Mouse (Mus musculus) embryo, embryonic 10 days (tissue): ENCODE data around the gene Spdye4c.

ENCODE experiments used
- DNase-seq: peaks from one replicate; pipeline ENCODE4 v3.0.0-alpha.2; 2015; ENCODE audit warnings: low spot score

Spdye4c gene

DNA sequence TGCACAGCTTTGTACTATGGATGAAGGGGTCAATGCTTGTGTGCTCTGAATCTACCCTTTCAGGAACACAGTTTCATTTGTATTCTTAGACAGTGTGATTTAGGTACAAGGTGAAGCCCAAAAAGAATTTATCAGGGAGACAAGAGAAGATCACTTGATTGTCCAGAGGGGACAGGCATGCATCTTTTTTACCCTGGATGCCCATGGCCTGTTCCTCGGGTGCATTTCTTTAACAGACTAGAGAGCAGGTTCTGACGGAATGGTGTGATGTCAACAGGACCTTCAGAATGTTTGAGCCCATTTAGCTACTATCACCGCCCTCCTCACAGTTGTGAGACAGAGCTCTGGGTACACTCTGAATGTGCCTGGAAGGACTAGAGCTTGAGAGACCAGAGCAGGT, at the start of gene Spdye4c:
TSS of gene Spdye4c (plus strand) at position 301 of the 400 bp plus-strand sequence.
- no peak for DNase-seq

DNA sequence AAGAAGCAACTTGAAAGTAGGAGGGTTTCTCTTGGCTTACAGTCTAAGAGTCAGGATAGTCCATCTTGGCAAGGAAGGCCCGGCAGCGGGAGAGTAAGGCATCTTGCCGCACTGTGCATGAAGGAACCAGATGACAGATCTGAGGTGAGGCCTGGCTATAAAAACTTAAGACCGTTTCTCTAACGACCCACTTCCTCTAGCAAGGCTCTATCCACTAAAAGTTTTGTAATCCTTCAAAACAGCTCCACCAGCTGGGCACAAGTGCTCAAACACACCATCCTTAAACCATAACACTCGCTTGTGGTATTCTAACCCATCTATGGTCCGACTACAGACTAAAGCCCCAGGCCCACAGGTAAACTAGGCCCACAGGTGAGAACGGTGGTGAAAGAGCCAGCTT, 47.5 kb upstream of the Spdye4c start:
- DNase-seq, result no peak

DNA sequence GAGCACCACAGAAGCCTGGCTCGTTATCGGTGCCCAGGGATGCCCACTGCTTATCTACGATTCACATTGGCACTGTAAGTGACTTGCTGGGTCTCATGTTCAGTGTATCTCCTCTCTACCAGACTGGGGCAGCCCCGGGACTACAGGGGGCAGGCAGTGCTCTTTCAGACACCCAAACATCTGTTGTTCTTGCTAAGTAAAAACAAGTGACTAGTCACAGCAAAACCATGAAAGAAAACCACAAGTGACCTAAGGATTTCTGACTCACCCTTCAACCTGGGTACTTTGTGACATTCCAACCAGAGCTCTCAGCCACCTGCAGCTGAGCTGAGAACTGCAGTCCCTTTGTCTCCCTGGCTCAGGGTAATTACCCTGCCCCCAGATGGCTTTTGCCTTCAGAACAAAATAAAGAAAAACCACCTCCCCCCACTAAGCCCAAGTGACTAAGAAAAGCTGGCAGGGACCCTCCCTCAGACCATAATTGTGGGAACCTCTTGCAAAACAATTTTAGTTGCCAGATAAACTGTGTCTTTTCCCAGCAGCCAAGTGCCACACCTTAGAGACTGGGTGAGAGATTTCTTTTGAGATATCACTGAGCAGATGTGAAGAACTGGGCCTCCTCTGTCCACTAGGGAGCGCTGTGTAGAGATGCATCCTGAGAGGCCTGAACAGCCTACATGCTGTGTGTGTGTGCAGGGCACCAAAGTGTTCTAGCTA, 46.4 kb upstream of the Spdye4c start:
- peak; percentile 86 for DNase-seq

DNA sequence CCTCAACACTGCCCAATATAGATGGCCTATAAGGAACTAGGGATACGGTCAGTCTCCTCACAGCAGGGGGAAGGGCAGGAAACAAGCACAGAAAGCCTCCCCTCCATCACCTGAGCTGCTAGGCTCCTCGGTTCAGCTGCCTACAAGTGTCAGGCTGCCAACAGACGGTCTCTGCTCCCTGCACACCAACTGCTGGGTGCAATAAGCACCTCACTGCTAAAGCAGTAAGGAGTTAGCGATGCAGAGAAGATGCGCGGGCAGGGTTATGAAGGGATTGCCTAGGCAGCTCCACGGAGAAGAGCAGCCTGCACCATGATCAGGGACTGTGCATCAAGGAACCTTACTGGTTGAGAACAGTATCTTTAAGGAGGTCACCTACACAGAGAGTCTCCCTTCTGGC, 45.6 kb upstream of the Spdye4c start:
- DNase-seq, result no peak

DNA sequence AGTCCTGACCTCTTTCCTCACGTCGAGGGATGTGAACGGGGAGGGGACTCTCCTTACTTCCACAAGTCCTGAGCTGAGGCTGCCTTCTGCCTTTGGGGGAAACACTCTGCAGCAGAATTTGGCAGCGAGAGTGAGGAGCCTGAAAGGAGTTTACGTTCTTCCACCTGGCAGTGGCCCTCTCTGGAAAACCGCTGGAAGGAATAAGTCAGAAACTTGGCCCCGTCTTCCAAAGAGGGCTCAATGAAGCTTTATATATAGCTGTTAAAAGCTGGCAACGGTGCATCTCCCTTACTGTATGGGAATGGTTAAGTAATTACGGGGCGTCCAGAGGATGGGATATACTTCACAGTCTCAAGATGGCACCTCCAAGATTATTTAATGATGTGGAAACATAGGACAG, 43.9 kb upstream of the Spdye4c start:
- no peak for DNase-seq

DNA sequence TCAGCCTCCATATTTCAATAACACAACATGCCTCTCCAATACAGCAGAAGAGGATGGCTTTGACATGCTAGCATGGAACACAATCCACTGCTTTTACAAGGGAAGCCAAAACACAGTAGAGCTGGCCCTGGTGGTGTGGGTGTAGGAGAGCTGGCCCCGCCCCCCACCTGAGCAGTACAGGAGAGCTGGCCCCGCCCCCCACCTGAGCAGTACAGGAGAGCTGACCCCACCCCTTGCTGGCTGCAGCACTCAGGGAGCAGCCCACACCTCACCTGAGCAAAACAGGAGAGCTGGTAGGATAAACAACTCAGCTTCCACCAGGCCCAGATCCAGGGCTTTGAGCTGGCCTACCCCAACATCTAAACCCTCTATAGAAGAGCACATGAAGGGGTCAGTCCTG, 42.7 kb upstream of the Spdye4c start:
- no peak for DNase-seq

DNA sequence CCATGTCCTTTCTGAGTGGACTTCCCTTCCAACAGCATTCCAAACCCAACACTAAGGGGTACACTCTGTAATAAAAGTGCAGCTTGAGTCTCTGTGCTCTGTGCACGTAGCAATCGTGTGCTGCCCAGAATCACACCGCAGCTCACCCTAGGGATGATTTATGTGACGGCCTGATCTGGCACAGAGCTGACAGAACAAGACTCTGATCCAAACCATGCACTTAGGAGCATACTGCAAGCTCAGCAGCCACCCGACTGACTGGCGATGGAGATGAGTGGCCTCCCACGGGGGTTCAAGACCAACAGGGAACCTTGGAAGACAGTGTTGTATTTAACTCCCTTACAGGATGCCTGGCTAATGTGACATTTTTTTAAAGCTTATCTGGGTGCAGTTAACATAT, 41.4 kb upstream of the Spdye4c start:
- peak; percentile 45 for DNase-seq

DNA sequence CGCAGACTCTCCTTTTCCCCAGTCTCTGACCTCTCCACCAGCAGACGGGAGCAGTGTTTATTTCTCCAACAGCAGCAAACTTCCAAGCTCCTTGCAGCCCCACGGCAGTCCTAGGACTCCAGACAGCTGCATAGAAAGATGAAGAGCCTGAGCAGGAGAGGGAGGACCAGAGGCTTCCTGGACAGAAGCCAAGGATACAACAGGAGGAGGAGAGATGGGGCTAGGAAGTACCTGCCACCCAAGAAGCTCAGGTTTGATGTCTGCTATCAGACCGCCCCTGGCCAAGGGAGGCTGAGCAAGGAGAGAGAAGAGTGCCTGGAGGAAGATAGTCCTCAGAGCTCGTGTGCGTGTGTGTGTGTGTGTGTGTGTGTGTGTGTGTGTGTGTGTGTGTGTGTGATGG, 41.0 kb upstream of the Spdye4c start:
- no peak for DNase-seq

DNA sequence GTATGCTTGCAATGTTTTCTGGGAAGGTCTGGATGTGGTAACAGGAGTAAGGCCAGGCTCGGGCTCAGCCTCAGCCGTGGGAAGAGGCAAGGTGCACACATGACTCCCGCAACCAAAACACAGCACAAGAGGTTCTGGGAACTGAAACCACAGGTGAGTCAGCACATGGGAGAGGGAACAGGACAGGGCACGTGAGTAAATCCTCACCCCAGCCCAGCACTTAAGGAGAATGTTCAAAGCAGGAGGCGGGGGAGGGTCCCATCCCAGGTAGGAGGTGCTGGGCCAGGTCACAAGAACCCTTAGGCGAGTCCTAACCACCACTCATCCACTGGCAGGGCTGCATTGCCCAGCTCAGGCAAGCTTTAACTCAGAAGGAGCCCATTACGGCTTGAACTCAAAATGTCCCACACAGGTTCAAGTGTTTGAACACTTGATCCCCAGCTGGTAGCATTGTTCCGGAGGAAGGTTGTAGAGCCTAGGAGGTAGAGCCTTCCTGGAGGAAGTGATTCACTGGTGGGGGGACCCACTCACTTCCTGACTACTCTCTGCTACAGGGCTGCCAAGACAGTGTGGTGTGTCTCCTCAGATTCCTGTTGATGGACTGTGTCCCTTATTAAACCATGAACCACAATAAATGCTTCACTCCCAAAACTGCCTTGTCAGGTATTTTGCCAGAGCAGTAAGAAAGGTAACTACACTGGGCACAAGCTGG, 38.8 kb upstream of the Spdye4c start:
- DNase-seq, result no peak

DNA sequence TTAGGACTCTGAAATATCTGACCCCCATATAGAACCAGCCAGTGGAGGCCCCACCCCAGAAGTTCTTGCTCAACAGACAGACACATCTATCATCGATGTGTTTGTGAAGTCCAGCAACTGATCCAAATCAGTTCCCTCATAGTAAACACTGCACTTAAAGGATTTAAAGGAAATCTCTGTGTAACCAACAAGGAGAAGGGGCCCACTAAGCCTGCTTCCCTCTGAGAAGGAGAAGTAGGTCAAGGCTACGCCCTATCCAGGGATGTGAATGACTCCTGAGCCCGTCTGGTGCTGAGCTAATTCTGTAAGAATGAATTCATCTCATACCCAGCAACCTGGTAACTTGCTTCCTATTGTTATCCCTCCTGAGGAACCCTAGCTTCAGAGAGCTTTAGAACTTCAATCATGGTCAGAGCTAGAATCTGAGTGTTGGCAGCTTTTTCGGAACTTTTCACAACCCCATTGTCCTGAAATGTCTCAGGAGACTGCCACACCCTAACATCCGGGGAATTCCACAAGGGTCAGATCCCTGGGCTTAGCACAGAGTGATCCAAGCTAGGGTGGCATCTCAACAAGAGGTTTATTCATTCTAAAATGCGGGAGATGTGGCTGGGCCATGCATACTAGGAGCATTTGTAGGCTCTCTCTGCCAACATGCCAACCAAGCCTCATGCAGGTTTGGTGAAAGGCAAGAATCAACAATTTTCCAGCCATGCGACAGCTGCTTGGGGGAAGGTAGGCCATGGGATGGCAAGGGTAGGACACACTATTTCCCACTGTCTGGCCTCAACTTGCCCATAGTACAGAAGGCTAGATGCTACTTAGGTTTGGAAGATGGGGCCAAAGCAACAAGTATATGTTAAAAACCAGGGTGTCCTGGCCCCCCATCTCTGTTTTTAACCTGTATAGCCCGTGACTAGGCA, 38.0 kb upstream of the Spdye4c start:
- no peak for DNase-seq

DNA sequence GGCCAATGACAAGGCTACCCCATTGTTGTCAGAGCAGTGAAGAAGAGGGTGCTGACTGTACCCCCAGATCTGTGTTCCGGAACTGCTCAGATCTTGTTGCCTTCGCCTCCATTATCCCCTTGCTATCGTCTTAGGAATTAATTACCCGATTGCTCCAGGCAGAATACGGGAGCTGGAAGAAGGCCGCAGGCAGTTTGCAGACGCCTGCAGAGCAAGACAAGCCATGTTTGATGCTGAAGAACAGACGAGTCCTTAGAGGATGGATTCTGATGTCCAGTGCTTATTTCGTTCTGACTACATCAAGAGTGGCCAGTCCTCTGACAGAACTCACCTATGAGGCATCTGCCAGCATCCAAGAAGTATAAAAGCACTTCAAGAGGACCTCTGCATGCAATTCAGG, 35.9 kb upstream of the Spdye4c start:
- no peak for DNase-seq

DNA sequence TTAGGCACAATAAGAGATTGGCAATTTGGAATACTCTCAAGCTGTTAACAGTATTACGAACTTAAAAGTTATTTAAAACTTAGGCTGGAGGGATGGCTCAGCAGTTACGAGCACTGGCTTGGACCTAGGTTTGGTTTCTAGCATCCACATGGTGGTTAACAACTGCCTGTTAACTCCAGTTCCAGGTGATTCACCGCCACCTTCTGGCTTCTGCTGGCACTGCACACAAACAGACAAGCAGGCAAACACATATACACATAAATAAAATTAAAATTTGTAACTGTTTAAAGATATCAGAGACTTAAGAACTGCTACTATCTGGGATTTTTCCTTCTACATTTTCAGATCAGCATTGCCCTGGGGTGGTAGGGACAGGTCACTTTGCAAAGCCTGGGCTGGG, 26.8 kb upstream of the Spdye4c start:
- DNase-seq, result no peak

DNA sequence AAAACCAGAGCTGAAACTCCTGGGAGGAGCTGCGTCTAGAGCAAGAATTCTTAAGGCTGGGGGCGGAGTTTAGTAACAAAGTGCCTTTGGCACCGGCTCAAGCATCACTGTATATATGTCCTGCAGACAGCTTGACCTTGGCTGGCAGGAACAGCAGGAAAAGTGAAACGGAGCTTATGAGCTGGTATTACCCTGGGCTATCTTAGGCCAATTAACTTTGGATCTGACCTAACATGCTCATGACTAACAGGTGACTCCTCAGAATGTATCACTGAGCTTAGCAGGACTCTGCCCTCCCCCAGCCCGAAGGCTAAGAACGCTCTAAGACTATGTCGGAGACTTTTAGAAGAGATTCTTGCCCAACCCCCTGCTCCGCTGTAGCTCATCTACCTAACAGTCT, 25.1 kb upstream of the Spdye4c start:
- DNase-seq, result peak; percentile 36

DNA sequence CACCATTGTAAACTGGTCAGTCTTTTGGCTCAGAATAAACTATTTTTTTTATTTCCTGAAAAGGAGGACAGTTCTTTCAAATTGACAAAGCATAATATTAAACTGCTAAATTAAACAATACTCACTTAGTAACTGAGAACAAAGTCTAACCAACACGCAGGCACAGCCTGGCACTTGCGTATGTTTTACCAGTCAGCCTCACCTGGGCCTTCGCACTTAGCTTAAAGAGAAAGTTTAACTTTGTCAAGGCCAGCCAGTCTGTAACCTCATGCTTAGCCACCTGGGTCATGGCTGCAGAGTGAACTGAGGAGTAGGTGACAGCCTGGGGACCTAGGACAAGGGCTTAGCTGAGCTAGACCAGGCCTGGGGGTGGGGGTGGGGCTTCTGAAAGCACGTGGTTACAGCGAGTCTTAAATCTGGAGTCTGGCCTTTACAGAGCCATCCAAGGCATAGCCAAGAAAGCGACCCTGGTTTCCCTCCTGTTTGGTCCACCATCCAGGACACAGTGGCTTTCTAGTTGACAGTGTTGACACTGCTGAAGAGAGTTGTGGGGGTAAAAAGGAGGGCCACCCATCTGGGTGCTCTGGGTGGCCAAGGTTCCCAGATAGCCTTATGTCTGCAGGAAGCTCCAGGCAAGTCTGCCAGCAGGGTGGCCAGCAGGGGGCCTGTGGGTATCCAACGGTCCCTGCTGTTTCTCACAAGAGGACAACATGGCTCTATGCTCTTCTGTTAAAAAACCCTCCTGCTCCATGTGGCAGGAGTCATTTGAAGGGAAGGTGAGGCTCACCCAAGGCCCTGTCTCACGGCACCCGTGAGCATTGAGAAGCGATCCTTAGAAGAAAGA, 24.5 kb upstream of the Spdye4c start:
- peak; percentile 15 for DNase-seq

DNA sequence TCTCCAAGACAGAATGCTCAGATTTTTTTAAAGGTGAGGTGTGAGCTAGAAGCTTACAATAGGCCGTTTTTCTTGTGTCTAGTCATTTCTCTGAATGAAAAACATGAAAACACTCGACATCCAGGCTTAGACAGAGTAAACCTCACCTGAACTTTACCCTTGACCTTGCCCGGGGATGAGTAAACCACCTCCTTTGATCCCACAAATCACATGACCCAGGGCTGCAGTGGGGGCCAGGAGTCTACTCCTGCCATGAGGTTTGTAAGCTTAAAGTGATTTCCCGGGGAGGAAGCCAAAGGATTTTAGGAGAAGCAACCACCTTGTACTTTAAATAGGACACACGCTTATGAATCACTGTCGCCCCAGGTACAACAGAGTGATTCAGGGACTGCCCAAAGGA, 23.0 kb upstream of the Spdye4c start:
- DNase-seq, result no peak

DNA sequence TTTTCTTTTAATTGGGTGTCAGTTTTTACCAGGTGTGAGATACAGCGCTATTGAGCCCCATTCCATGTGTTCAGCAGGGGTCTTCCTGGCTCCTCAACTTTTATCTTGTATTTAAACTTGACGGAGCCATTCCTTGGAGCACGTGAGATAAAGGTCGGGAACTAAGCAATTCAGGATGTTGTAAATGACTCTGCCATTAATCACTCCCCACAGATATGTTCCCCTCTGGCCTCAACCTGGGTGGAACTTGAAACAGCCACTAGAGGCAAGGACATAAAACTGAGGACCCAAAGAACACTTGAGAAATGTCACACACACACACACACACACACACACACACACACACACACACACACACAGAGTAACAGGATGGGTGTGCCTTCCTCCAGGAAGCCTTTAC, 22.5 kb upstream of the Spdye4c start:
- no peak for DNase-seq

DNA sequence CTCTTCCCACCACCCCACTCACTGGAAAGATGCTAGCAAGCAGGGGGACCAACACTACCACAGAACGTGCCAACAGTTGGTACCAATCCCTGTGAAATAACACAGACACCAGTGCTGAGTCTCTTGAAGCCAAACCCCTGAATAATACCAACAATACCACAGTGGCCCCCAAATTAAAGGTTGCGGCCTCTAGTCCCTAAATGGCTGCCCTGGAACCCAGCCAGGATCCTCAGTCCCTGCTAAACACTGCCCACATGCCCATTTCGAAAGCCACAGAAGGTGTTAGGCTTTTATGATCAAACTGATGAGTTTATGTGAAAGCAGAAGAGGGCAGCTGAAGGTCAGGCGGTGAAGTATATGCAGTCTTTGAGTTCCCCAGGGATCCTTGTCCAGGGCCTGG, 20.0 kb upstream of the Spdye4c start:
- DNase-seq, result no peak

DNA sequence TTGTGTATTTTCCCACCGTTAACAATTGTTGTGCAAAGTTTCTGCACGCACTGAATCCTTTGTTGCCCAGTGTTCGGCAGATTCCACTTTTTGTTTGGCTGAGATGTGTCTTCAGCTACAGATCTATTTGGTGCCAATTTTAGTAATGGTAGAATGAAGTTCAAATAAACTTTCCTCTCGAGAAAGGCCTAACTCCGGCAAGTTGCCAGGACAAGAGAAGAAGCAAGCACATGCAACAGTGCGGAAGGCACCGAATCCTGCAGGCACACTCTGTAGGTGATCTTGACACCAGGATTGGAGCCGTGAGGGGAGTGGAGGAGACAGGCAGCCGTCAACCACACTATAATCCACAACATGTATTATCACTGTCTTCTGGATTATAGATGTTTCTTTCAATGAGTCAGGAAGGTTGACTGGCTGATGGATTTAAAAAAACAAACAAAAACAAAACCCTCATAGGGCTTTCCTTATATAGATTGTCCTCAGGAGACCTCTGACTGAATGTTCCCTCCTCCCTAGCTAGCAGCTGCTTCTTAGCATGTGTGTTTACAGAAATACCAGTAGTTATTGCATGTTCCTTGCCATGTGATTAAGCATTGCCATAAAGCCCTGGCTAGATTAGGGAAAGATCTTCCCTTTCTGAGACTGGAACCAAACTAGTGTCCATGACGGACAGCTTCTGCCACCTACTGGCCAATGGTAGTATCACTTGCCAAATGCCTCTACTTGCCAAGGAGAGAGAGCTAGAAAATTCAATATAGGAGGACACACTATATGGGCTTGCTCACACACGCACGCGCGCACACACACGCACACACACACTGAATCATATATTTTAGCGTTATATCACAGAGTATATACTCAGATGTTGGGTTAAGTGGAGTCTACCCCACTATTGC, 18.0 kb upstream of the Spdye4c start:
- peak; percentile 94 for DNase-seq

DNA sequence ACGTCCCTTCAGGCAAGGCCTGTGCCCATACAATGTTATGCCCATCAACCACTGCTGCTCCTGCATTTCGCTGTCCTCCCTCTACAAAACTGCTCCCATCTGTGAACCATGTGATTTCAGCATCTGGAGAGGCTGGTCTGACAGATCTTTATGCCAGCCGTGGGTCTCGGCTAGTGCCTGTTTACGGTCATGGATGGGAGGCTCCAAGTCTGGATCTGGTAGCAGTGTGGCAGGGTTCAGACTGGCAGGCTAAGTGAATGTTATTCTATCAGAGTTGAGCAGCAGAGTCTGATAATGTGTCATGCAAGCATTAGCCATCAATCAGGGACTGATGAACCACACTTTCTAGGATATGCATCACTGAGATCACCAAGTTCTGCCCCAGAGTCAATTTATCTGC, 8.1 kb upstream of the Spdye4c start:
- peak; percentile 11 for DNase-seq

DNA sequence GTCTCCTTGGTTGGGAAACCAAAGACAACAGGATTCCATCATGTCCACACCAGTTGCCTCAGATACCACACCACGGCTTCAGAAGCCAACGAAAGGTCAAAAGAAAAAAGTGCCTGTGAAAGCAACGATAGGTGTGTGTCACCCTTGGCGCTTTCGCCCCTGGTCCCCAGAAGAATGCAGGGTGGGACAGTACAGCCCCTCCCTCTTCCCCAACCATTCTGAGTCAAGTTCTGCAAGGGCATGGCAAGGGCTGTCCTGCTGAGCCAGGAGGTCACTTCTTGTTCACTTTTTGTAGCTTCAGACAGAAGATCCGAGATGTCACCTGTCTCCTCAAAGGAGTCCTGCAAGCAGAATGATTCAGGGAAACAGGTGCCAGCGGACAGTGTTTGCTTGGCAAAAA, 1.3 kb downstream of the Spdye4c start:
- DNase-seq, result no peak

DNA sequence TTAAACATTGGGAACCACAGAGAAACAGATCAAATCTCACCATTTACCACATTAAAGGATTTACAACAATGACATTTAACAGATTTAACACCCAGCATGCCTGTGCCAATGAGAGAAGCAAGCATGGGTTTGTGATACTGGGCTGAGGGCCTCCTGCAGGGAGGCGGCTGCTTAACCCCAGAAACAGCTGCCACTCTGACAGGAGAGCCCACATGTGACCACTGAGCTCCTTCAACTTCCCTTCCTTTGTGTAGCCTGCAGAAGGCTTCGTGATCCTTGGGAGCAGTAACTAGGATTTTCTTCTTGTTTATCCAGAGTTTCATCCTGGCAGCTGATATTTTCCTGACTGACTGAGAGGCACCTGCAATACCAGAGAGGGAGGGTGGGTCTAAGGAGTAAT, 10.5 kb downstream of the Spdye4c start:
- DNase-seq, result no peak
